Mouse (Mus musculus): ENCODE measurements around the gene Cct4. TPM values are rescaled to one million over a fixed set of nuclear protein-coding genes. Genes with fewer than 3 reads are reported as not detected.

Gene Cct4
- total and polyA plus RNA-seq, 3 experiments = 387 to 567 (median 552) TPM

DNA sequence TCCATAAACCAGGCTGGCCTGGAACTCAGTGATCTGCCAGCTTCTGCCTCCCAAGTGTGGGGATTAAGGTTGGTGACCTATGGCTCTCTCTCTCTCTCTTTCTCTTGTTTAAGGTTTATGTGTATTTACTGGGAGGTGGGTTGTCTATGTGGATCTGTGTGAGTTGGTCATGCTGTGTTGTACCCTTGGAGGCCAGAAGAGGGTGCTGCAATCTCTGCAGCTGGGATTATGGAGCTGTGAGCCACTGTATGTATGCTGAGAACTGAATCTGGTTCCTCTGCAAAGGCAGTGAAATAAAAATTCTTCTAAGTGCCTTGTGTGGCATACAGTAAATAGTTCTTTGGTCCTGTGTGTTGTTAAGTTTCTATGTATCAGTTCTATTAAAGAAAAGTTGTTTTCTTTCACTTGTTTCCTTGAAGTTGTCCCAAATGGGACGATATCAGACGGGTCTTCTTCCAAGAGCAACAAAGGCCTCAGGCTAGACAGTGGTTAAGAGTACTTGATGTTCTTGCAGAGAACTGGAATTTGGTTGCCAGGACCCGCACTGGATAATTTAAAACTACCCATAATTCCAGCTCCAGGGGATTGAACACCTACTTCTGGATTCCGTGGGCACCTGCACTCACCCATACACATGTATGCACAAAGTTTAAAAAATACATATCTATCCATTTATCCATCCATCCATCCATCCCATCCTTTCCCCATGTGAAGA, 23.4 kb downstream of the Cct4 start:
- DNase-seq (ENCODE audit: low read depth, low spot score) = peak; percentile 82
- H3K27ac ChIP-seq (ENCODE audit: control insufficient read depth, low read depth, low read length) = no peak overlapping the region
- no peaks in the 10 kb centered on the region for H3K27me3 ChIP-seq (ENCODE audit: control insufficient read depth in 1 of 2, insufficient read depth in 2 of 2, low read length in 2 of 2)
- H3K79me2 ChIP-seq (ENCODE audit: control insufficient read depth, insufficient read depth, low read length, poor library complexity) = no peaks in the 10 kb centered on the region
- no peak overlapping the region for H3K9ac ChIP-seq (ENCODE audit: control insufficient read depth, low read depth, low read length, poor library complexity, severe bottlenecking)
- no peak for TF ChIP-seq HCFC1 (IDR thresholded peaks at IDR 0.05; ENCODE audit: low read depth, low read length)
- TF ChIP-seq SMC3 (IDR thresholded peaks at IDR 0.05; ENCODE audit: low read depth, low read length) = peak; percentile 93
- no peak for TF ChIP-seq ZMIZ1 (IDR thresholded peaks at IDR 0.05; ENCODE audit: low read depth, low read length)
- no peak for TF ChIP-seq MYB (IDR thresholded peaks at IDR 0.05; ENCODE audit: low read depth, low read length)
- TF ChIP-seq USF1 (IDR thresholded peaks at IDR 0.05; ENCODE audit: low read depth, low read length) = no peak
- TF ChIP-seq CTCF (IDR thresholded peaks at IDR 0.05 in 2 of 3, conservative IDR thresholded peaks at IDR 0.05 in 1 of 3; ENCODE audit: control insufficient read depth in 1 of 3, insufficient read depth in 1 of 3, low read depth in 2 of 3, low read length in 3 of 3, poor library complexity in 1 of 3, severe bottlenecking in 1 of 3) = peak; percentile 86 to 94 (median 87)
- no peak for TF ChIP-seq TCF12 (IDR thresholded peaks at IDR 0.05; ENCODE audit: low read depth, low read length)
- peak; percentile 93 for TF ChIP-seq RAD21 (IDR thresholded peaks at IDR 0.05; ENCODE audit: low read depth, low read length)
- TF ChIP-seq ELF1 (IDR thresholded peaks at IDR 0.05; ENCODE audit: low read depth, low read length) = peak; percentile 22; the same call in 1 of the 2 replicates
- TF ChIP-seq ZC3H11A (IDR thresholded peaks at IDR 0.05; ENCODE audit: low read depth, low read length) = peak; percentile 90
- H3K36me3 ChIP-seq (ENCODE audit: control insufficient read depth in 1 of 2, insufficient read depth in 2 of 2, low read length in 2 of 2) = 0 out of 4 replicates have a peak, but pooled peaks cover 0 to 3% of the 10 kb centered on the region in 2 experiments
- peaks cover 0 to 3% of the 10 kb centered on the region in 2 experiments; a peak in 1 of 4 replicates for H3K4me1 ChIP-seq (ENCODE audit: control insufficient read depth in 1 of 2, insufficient read depth in 2 of 2, low read length in 2 of 2)
- H3K9me3 ChIP-seq (replicated peaks; ENCODE audit: insufficient read depth, low read length) = no peaks in the 10 kb centered on the region
- no peak overlapping the region for H3K4me3 ChIP-seq (ENCODE audit: control insufficient read depth in 1 of 2, insufficient read depth in 1 of 2, low read depth in 2 of 2, low read length in 2 of 2)

DNA sequence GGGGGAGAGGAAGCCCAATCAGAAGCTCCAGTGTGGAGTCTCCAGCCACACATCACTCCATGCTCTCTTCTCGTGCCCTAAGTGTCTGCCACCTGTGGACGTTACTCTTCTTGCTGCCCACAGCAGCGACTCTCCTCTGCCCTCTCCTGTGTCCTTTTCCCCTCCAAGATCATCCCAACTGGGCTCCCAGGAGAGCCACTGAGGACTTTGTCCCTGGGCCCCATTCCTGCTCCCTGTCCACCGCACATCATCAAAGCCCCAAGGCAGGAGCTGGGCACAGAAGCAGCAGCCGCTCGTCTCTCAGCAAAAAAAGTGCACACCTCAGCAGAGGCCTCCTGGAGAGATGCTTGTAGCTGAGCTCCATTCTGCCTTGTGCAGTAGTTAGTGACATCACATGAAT, 24.7 kb downstream of the Cct4 start:
- TF ChIP-seq POLR2AphosphoS2 (IDR thresholded peaks at IDR 0.05; ENCODE audit: low read length) = no peak
- no peak for TF ChIP-seq MXI1 (IDR thresholded peaks at IDR 0.05; ENCODE audit: low read depth, low read length)
- TF ChIP-seq ELF1 (IDR thresholded peaks at IDR 0.05; ENCODE audit: low read depth, low read length) = no peak
- TF ChIP-seq GATA1 (IDR thresholded peaks at IDR 0.05; ENCODE audit: low read depth, low read length) = no peak
- no peak for TF ChIP-seq SIN3A (IDR thresholded peaks at IDR 0.05; ENCODE audit: low read length)
- TF ChIP-seq ZC3H11A (IDR thresholded peaks at IDR 0.05; ENCODE audit: low read depth, low read length) = no peak
- TF ChIP-seq POLR2A (IDR thresholded peaks at IDR 0.05; ENCODE audit: control insufficient read depth in 1 of 2, insufficient read depth in 1 of 2, low read depth in 1 of 2, low read length in 2 of 2, poor library complexity in 1 of 2) = no peak
- no peak for TF ChIP-seq JUND (IDR thresholded peaks at IDR 0.05; ENCODE audit: low read depth, low read length)
- no peak for TF ChIP-seq NELFE (IDR thresholded peaks at IDR 0.05; ENCODE audit: low read depth, low read length)
- TF ChIP-seq MAX (IDR thresholded peaks at IDR 0.05; ENCODE audit: low read length) = no peak
- TF ChIP-seq RAD21 (IDR thresholded peaks at IDR 0.05; ENCODE audit: low read depth, low read length) = no peak
- peaks cover 0 to 3% of the 10 kb centered on the region in 2 experiments; a peak in 1 of 4 replicates for H3K4me1 ChIP-seq (ENCODE audit: control insufficient read depth in 1 of 2, insufficient read depth in 2 of 2, low read length in 2 of 2)
- no peak overlapping the region for H3K9ac ChIP-seq (ENCODE audit: control insufficient read depth, low read depth, low read length, poor library complexity, severe bottlenecking)
- no peak overlapping the region for H3K4me3 ChIP-seq (ENCODE audit: control insufficient read depth in 1 of 2, insufficient read depth in 1 of 2, low read depth in 2 of 2, low read length in 2 of 2)
- H3K27ac ChIP-seq (ENCODE audit: control insufficient read depth, low read depth, low read length) = no peak overlapping the region
- H3K36me3 ChIP-seq (ENCODE audit: control insufficient read depth in 1 of 2, insufficient read depth in 2 of 2, low read length in 2 of 2) = no peaks in the 10 kb centered on the region
- no peaks in the 10 kb centered on the region for H3K9me3 ChIP-seq (replicated peaks; ENCODE audit: insufficient read depth, low read length)
- no peaks in the 10 kb centered on the region for H3K27me3 ChIP-seq (ENCODE audit: control insufficient read depth in 1 of 2, insufficient read depth in 2 of 2, low read length in 2 of 2)
- no peak for DNase-seq (ENCODE audit: low read depth, low spot score)
- H3K79me2 ChIP-seq (ENCODE audit: control insufficient read depth, insufficient read depth, low read length, poor library complexity) = no peaks in the 10 kb centered on the region

Measured in MEL (cell line).